Mouse (Mus musculus) heart, postnatal 14 days (tissue): ENCODE data around the gene Snx6. TPM values are rescaled to one million over a fixed set of nuclear protein-coding genes. Genes with fewer than 3 reads are reported as not detected.
A peak's percentile ranks its signal among the peaks of the same experiment; 100 is the strongest.
"Not testable (repeated sequence)": the region's sequence is repeated elsewhere in the genome, so short reads cannot be mapped to it uniquely, and the experiment has no call there.

Experiments
- DNase-seq, 2 experiments: peaks; one replicate each; pipeline ENCODE4 v3.0.0; 2021 to 2022
- intact Hi-C: fragments of 180-260 bp; cut with DNase I; formaldehyde crosslinking; loops from one replicate; pipeline ENCODE4 v1.15.1; 2025
- total RNA-seq, 2 experiments: library from RNA; stranded (reverse); gene quantifications; 2 replicates each; pipeline ENCODE4 v1.2.3; 2021

The Snx6 gene
- total RNA-seq, 2 experiments from 2014 or later: 38.0 to 39.8 TPM

DNA sequence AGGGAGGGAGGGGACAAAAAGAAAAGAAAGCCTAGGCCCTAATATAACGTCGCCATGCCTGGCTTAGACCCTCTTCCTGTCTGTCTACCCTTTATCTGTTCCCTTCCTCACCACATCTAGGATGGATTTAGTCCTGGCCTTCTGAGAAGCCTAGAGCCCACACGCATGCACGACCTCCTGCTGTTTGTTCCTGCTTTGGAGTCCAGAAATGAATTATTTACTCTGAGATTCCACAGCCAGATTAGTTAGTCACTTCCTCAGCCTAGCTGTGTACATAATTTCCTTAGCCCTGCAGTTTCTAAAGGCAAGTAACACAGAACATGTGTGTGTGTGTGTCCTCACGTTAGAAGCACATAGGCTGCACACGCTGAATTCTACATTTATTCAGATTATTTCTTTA lies 10.6 kb upstream of the Snx6 start:
- intact Hi-C loops: no loop called here
- DNase-seq: no peak

DNA sequence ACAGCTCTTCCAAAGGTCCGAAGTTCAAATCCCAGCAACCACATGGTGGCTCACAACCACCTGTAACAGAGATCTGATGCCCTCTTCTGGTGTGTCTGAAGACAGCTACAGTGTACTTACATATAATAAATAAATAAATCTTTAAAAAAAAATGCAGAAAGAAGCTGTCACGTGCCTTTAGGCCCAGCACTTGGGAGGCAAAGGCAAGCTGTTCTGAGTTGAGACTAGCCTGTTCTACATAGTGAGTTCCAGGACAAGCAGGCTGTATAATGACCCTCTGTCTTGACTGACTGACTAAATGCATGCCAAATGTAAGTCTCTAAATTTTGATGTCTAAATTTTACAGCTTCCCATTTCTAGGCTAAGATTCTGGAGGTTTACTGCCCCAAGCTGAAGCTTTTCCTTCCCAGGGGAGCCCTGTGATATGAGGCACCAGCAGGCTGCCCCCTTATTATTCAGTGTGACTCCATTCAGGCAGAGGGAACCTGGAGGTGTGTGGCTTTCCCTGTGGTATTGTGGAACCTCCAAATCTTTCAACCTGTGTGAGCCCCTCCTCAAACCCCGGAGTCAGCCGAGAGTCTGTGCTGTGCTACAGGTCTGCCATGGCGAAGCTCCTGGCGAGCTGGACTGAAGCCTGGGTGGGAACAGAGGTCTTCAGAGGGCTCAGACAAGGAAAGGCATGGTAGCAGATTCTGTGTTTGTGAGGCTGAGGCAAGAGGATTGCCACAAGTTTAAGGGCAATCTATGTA lies 9.9 kb upstream of the Snx6 start:
- DNase-seq: no peak
- intact Hi-C loops: no loop called here

GRCm38 (mm10) chr12:54803531-54803930 lies 8.0 kb upstream of the Snx6 start:
- intact Hi-C loops: no loop called here
- no peak for DNase-seq

- no peak for DNase-seq
- intact Hi-C loops: no loop called here
Observed at GRCm38 (mm10) chr12:54796516-54797195, 1.2 kb upstream of the Snx6 start.

GRCm38 (mm10) chr12:54794392-54794791 lies 1.1 kb downstream of the Snx6 start:
- intact Hi-C loops: no loop called here
- DNase-seq: no peak

DNA sequence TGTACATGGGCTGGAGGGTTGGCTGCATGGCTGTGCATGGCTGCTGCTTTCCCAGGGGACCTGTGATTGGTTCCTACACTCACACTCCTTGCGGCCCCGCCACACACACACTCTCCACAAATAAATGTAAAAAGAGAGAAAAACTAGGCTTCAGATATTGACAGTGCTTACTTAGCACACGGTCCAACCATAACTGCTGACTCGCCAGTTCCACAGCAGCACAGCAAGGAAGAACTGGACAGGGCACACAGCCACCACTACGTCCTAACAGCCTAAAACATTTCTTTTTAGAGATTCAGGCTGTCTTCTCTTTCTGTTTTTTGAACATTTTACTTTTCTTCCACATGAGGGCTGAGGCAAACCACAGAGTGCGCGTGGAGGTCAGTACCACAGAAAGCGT lies 4.0 kb downstream of the Snx6 start:
- no peak for DNase-seq
- intact Hi-C loops: no loop called here

GRCm38 (mm10) chr12:54789346-54790143 lies 6.0 kb downstream of the Snx6 start:
- intact Hi-C loops: no loop called here
- DNase-seq: peak; percentile 49 to 58

DNA sequence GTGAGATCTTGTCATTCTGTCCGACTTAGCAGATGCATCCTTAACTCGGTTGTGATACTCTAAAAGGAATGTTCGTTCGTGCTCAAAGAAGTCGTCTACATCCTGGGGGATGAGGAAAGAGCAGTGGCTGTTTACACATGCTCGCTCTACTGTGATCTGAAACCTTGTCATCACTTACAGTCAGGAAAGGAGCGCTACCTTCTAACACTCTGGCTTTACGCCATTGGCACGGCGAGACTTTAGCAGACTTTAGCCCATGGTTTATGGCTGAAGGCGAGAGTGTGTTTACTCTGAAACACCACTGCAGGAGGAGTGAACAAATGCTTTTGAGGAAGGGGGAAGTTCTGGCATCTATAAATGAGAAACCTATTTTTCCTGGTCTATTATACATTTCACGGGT lies 31.9 kb downstream of the Snx6 start:
- peak in 1 of 2 experiments; percentile 40 for DNase-seq
- intact Hi-C loops: no loop called here

DNA sequence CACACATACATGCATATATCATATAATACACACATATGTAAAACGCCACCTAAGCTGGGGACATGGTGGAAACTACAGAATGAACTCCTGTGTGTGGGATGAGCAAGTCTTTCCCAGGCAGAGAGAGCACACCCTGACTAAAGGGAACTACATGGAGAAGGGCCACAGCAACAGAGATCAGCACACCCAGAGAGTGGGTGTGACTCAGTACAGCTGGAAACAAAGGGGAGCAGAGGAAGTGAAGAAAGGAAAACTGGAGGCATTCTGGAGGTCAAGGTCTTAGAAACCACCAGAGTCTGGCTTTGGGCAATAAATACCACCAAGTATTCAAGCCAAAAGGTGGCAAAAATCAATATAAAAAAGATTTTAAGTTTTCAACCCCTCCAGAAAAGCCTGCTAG lies 34.8 kb downstream of the Snx6 start:
- intact Hi-C loops: no loop called here
- DNase-seq: no peak

GRCm38 (mm10) chr12:54758846-54759245 lies 36.7 kb downstream of the Snx6 start:
- intact Hi-C loops: no loop called here

DNA sequence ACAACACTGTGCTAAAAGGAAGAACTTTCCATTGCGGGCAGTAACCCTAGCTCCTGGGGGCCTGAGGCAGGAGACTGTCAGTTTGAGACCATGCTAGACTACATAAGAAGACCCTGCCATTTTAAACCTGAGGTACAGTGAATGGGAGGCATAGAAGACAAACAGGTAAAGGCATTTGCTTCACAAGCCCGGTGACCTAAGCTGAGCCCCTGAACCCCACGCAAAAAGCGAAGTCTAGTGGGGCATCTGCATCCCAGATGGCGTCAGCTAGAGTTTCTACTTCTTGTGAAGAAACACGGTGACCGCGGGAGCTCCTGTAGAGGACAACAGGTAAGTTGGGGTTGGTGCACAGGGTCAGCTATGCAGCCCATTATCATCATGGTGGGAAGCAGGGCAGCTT lies 46.9 kb downstream of the Snx6 start:
- no peak for DNase-seq
- intact Hi-C loops: no loop called here

More at GRCm38 (mm10) chr12:54758846-54759245, 36.7 kb downstream of the Snx6 start:
- DNase-seq: no peak

- intact Hi-C loops: not testable (repeated sequence)
- DNase-seq: peak in 1 of 2 experiments; percentile 14
Observed at GRCm38 (mm10) chr12:54738661-54739243, 56.8 kb downstream of the Snx6 start.

GRCm38 (mm10) chr12:54737891-54738660 lies 57.4 kb downstream of the Snx6 start:
- DNase-seq, intact Hi-C loops: not testable (repeated sequence)

GRCm38 (mm10) chr12:54734307-54735131 lies 61.0 kb downstream of the Snx6 start:
- peak in 1 of 2 experiments; percentile 46 for DNase-seq
- intact Hi-C loops: not testable (repeated sequence)

GRCm38 (mm10) chr12:54729140-54730059 lies 66.1 kb downstream of the Snx6 start:
- intact Hi-C loops, DNase-seq: not testable (repeated sequence)

DNA sequence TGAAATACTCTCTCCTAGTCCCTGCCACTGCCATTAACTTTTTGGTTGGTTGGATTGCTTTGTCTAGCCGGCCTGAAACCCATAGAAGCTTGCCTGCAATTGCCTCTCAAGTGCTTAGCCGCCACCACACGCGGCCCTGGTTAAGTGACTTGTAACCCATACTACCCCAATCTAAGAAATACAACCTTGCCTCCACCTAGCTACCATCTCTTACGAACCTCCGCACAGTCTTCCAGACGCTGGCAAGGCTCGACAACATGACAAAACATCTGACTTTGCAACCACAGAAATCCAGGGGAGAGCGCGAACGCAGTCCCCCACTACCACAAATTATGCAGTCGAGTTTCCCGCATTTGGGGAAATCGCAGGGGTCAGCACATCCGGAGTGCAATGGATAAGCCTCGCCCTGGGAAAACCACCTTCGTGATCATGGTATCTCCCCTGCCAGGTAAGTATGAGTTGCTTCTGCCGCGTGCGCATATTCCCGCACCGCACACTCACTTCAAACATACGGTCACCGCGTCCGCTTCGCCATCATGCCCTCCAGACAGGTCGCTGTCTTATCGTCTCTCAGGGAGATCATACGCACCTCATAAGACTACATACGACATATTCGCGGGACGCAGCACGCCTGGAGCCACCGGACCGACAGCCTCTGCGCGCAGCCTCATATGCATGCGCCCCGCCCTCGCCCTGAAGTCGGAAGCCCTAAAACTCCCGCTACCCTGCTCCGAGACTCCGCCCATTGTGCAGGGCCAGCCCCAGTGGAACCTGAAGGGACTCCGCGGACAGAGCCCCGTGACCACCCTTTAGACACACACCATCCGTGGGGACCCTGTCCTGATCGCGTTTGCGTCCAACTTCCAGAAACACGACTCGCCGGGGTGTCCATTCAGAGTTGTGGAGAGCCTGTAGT lies 76.4 kb downstream of the Snx6 start:
- intact Hi-C loops, DNase-seq: not testable (repeated sequence)

- DNase-seq, intact Hi-C loops: not testable (repeated sequence)
Observed at GRCm38 (mm10) chr12:54717516-54717915, 78.0 kb downstream of the Snx6 start.
